Mouse (Mus musculus) cerebellum, adult (tissue): Measurements from ENCODE around the gene Hpdl.

Experiments
- ATAC-seq: cut with Nextera tagmentation; 2 replicates; pipeline ENCODE4 v1.9.2; 2017; ENCODE audit warnings: mild to moderate bottlenecking, moderate library complexity, mixed read lengths; ENCODE audit not compliant: insufficient number of reproducible peaks, low FRiP score, low TSS enrichment

Hpdl gene

GRCm38 (mm10) chr4:116807197-116808129 lies 14.0 kb downstream of the Hpdl start, which contains the start of the genes Toe1 and Mutyh:
Gene Toe1 (minus strand): TSS chr4:116807640.
Gene Mutyh (plus strand): TSS chr4:116807723.
- peak; percentile 96 for ATAC-seq

- no peak for ATAC-seq
Observed at GRCm38 (mm10) chr4:116799901-116800300, 21.6 kb downstream of the Hpdl start.

GRCm38 (mm10) chr4:116796442-116797110 lies 24.9 kb downstream of the Hpdl start:
- no peak for ATAC-seq

- ATAC-seq, result no peak
Observed at GRCm38 (mm10) chr4:116794273-116794672, 27.2 kb downstream of the Hpdl start.

- no peak for ATAC-seq
Observed at GRCm38 (mm10) chr4:116792453-116792852, 29.1 kb downstream of the Hpdl start.

- peak; percentile 52; the same call in 1 of the 2 replicates for ATAC-seq
Observed at GRCm38 (mm10) chr4:116788956-116789355, 32.6 kb downstream of the Hpdl start.

GRCm38 (mm10) chr4:116787985-116788760 lies 33.3 kb downstream of the Hpdl start:
- ATAC-seq, result no peak

GRCm38 (mm10) chr4:116786587-116786986 lies 34.9 kb downstream of the Hpdl start:
- ATAC-seq, result no peak

GRCm38 (mm10) chr4:116782171-116782570 lies 39.3 kb downstream of the Hpdl start:
- no peak for ATAC-seq

GRCm38 (mm10) chr4:116781366-116781765 lies 40.1 kb downstream of the Hpdl start:
- ATAC-seq, result no peak

GRCm38 (mm10) chr4:116780541-116780940 lies 41.0 kb downstream of the Hpdl start:
- ATAC-seq, result no peak

GRCm38 (mm10) chr4:116777079-116777478 lies 44.4 kb downstream of the Hpdl start:
- no peak for ATAC-seq

GRCm38 (mm10) chr4:116776391-116776790 lies 45.1 kb downstream of the Hpdl start:
- no peak for ATAC-seq
